Mouse (Mus musculus): ENCODE data around the gene Grb7. TPM values are rescaled to one million over a fixed set of nuclear protein-coding genes. Genes with fewer than 3 reads are reported as not detected.

Gene Grb7
- polyA plus RNA-seq, 1 experiment from 2014 or later: 66.9 TPM

- Histone ChIP-seq H3K4me2 (ENCODE audit: low read length) (no peak overlapping the region), H3K4me3 (replicated peaks; ENCODE audit: low read depth, low read length) (no peak overlapping the region), H3K4me1 (replicated peaks; ENCODE audit: insufficient read depth, low read length) (peaks cover 22% of the 10 kb centered on the region), H3K36me3 (ENCODE audit: insufficient read depth, low read length) (peaks cover 16% of the 10 kb centered on the region), H3K27ac (peak overlapping the region; percentile 36; the same call in 1 of the 2 replicates), H3K9ac (ENCODE audit: low read depth, low read length) (no peak overlapping the region), H3K27me3 (ENCODE audit: insufficient read depth, low read length) (no peaks in the 10 kb centered on the region), H3K9me3 (replicated peaks; ENCODE audit: low read length) (no peaks in the 10 kb centered on the region)
- DNase-seq (ENCODE audit: low spot score) (no peak), ATAC-seq (replicated peaks; ENCODE audit: low FRiP score, low read depth) (no peak)
- 65% methylated on average over 6 of the region's 6 CpGs for WGBS
- no peak for TF ChIP-seq CTCF (IDR thresholded peaks at IDR 0.05; ENCODE audit: low read depth)
Measured at GRCm38 (mm10) chr11:98418273-98418672, 27.9 kb upstream of the Grb7 start.

GRCm38 (mm10) chr11:98418939-98419547 lies 27.2 kb upstream of the Grb7 start:
- Histone ChIP-seq H3K4me3 (replicated peaks; ENCODE audit: low read depth, low read length) (no peak overlapping the region), H3K27ac (peak overlapping the region; percentile 62; the same call in 1 of the 2 replicates), H3K9me3 (replicated peaks; ENCODE audit: low read length) (no peaks in the 10 kb centered on the region), H3K9ac (ENCODE audit: low read depth, low read length) (0 out of 2 replicates have a peak overlapping the region, but pooled peaks have one; percentile 35), H3K27me3 (ENCODE audit: insufficient read depth, low read length) (no peaks in the 10 kb centered on the region), H3K4me1 (replicated peaks; ENCODE audit: insufficient read depth, low read length) (peaks cover 15% of the 10 kb centered on the region), H3K4me2 (ENCODE audit: low read length) (no peak overlapping the region), H3K36me3 (ENCODE audit: insufficient read depth, low read length) (peaks cover 20% of the 10 kb centered on the region)
- 73% methylated on average over 10 of the region's 10 CpGs for WGBS
- DNase-seq (ENCODE audit: low spot score) (no peak), ATAC-seq (replicated peaks; ENCODE audit: low FRiP score, low read depth) (no peak; the same call in 1 of the 2 replicates)
- TF ChIP-seq CTCF (IDR thresholded peaks at IDR 0.05; ENCODE audit: low read depth): peak; percentile 48

GRCm38 (mm10) chr11:98426592-98426991 lies 19.6 kb upstream of the Grb7 start:
- TF ChIP-seq CTCF (IDR thresholded peaks at IDR 0.05; ENCODE audit: low read depth): no peak
- no peak overlapping the region for H3K9ac ChIP-seq (ENCODE audit: low read depth, low read length)
- H3K4me1 ChIP-seq (replicated peaks; ENCODE audit: insufficient read depth, low read length): no peaks in the 10 kb centered on the region
- ATAC-seq (replicated peaks; ENCODE audit: low FRiP score, low read depth): no peak
- no peak overlapping the region for H3K4me3 ChIP-seq (replicated peaks; ENCODE audit: low read depth, low read length)
- WGBS: 90% methylated on average over 7 of the region's 7 CpGs
- no peaks in the 10 kb centered on the region for H3K27me3 ChIP-seq (ENCODE audit: insufficient read depth, low read length)
- no peak for DNase-seq (ENCODE audit: low spot score)
- no peak overlapping the region for H3K4me2 ChIP-seq (ENCODE audit: low read length)
- peaks cover 73% of the 10 kb centered on the region for H3K36me3 ChIP-seq (ENCODE audit: insufficient read depth, low read length)
- no peaks in the 10 kb centered on the region for H3K9me3 ChIP-seq (replicated peaks; ENCODE audit: low read length)
- no peak overlapping the region for H3K27ac ChIP-seq

- no peaks in the 10 kb centered on the region for H3K9me3 ChIP-seq (replicated peaks; ENCODE audit: low read length)
- no peak for ATAC-seq (replicated peaks; ENCODE audit: low FRiP score, low read depth)
- no peak overlapping the region for H3K4me2 ChIP-seq (ENCODE audit: low read length)
- no peak overlapping the region for H3K4me3 ChIP-seq (replicated peaks; ENCODE audit: low read depth, low read length)
- no peak overlapping the region for H3K27ac ChIP-seq
- no peaks in the 10 kb centered on the region for H3K27me3 ChIP-seq (ENCODE audit: insufficient read depth, low read length)
- TF ChIP-seq CTCF (IDR thresholded peaks at IDR 0.05; ENCODE audit: low read depth): no peak
- H3K9ac ChIP-seq (ENCODE audit: low read depth, low read length): no peak overlapping the region
- H3K4me1 ChIP-seq (replicated peaks; ENCODE audit: insufficient read depth, low read length): no peaks in the 10 kb centered on the region
- H3K36me3 ChIP-seq (ENCODE audit: insufficient read depth, low read length): peaks cover 75% of the 10 kb centered on the region
- 73% methylated on average over 5 of the region's 5 CpGs for WGBS
- DNase-seq (ENCODE audit: low spot score): no peak
Measured at GRCm38 (mm10) chr11:98428436-98428835, 17.8 kb upstream of the Grb7 start.

- ATAC-seq (replicated peaks; ENCODE audit: low FRiP score, low read depth) (no peak), DNase-seq (ENCODE audit: low spot score) (no peak)
- H3K9ac ChIP-seq (ENCODE audit: low read depth, low read length): no peak overlapping the region
- H3K4me1 ChIP-seq (replicated peaks; ENCODE audit: insufficient read depth, low read length): no peaks in the 10 kb centered on the region
- H3K4me2 ChIP-seq (ENCODE audit: low read length): no peak overlapping the region
- no peaks in the 10 kb centered on the region for H3K27me3 ChIP-seq (ENCODE audit: insufficient read depth, low read length)
- no peak for TF ChIP-seq CTCF (IDR thresholded peaks at IDR 0.05; ENCODE audit: low read depth)
- H3K36me3 ChIP-seq (ENCODE audit: insufficient read depth, low read length): peaks cover 70% of the 10 kb centered on the region
- WGBS: 84% methylated on average over 9 of the region's 9 CpGs
- no peak overlapping the region for H3K4me3 ChIP-seq (replicated peaks; ENCODE audit: low read depth, low read length)
- H3K9me3 ChIP-seq (replicated peaks; ENCODE audit: low read length): no peaks in the 10 kb centered on the region
- H3K27ac ChIP-seq: no peak overlapping the region
Measured at GRCm38 (mm10) chr11:98431743-98432502, 14.3 kb upstream of the Grb7 start.

GRCm38 (mm10) chr11:98435723-98436122 lies 10.5 kb upstream of the Grb7 start:
- H3K27me3 ChIP-seq (ENCODE audit: insufficient read depth, low read length): no peaks in the 10 kb centered on the region
- ATAC-seq (replicated peaks; ENCODE audit: low FRiP score, low read depth): no peak
- no peak overlapping the region for H3K4me3 ChIP-seq (replicated peaks; ENCODE audit: low read depth, low read length)
- no peak overlapping the region for H3K4me2 ChIP-seq (ENCODE audit: low read length)
- TF ChIP-seq CTCF (IDR thresholded peaks at IDR 0.05; ENCODE audit: low read depth): no peak
- WGBS: 92% methylated on average over 9 of the region's 9 CpGs
- no peaks in the 10 kb centered on the region; the same call in 1 of the 2 replicates for H3K4me1 ChIP-seq (replicated peaks; ENCODE audit: insufficient read depth, low read length)
- no peak overlapping the region for H3K27ac ChIP-seq
- no peaks in the 10 kb centered on the region for H3K9me3 ChIP-seq (replicated peaks; ENCODE audit: low read length)
- H3K9ac ChIP-seq (ENCODE audit: low read depth, low read length): no peak overlapping the region
- H3K36me3 ChIP-seq (ENCODE audit: insufficient read depth, low read length): peaks cover 47% of the 10 kb centered on the region
- no peak for DNase-seq (ENCODE audit: low spot score)

All from kidney, postnatal 0 days (tissue).